Mouse (Mus musculus): ENCODE results near the gene Eva1c.

The Eva1c gene

DNA sequence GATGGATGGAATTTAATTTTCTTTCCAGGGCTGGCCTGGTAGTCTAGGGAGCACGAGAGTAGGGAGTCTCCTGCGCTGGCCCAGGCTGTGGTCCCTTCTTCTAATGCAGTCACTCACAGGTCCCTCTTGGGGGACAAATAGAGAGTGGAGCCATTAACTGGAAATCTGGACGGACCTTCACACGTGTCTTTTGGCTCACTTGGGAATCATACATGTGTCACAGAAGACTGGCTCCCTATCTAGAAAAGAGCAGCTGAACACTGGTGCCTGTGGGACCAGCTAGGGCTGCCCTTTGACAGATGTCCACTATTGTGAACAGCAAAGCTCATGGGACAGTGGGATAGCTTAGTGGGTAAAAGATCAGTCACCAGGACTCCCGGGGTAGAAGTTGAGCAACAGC lies 478 bp upstream of the Eva1c start:
- no peak for DNase-seq (ENCODE audit: low read depth, low spot score)

DNA sequence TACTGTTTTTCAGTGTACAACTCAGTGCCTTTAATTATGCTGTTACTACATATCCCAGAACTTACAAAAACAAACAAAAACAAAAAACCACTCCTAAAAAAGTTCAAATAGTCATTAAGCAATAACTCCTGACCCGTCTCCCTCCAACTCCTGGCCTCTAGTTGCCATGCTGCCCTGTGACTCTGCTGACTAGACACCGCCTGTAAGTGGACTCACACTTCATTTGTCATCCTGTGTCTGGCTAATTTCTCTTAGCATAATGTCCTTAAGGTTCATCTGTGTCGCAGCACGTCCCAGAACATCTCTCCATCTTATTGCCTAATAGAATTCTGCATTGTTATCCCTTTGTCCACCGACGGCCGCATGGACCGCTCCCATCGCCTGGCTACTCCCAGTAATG lies 979 bp downstream of the Eva1c start:
- DNase-seq (ENCODE audit: low read depth, low spot score), result no peak

DNA sequence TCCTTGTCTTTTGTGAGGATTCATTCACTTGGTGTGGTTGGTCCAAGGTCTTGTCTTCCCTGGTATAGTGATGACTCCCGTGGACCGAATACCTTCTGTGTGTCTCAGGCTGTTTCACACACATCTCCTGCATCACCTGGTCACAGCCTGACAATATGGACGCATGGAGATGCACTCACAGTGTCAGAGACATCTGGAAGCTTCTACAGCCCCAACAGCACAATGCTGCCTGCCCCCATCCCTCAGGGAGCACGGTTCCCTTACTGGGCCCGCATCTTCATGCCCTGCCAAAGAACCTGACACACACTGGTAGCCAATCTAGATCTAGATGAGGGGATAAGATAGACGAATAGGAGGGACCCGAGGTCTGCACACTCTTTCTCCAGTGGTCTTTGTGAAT lies 2.6 kb downstream of the Eva1c start:
- no peak for DNase-seq (ENCODE audit: low read depth, low spot score)

DNA sequence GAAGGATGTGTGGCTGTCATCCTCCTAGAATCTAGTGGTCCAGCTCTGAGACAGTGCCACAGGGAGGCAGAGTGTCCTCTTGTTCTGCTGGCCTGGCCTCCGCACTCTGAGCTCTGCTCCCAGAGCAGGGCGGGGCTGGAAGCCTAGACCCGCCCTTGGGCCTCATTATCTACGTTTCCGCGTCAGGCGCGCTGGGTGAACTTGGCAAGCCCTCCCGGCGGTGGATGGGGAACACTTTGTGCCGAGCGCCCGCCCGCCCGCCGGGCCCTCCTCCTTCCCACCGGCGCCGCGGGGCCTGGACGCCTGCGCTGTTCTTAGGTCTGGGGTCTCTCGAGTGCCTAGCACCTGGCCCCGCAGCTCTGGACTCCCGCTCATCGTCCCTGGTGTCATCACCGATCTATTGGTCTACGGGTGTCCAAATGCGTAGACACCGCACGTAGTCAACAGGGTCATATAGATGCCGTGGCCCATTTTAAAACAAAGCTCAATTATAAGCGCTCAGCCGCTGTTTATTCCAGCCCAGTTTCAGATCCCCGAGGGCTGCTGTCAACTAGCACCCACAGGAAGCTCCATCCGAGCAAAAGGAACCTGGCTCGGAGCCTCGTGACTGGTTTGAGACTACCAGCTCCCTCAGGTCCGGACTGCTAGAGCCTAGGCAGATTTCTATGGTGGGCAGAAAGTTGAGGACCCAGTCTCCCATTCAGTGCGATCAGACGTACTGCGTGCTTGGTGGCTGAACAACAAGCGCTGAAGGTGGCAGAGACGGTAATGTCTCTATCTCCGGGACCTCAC lies 3.6 kb downstream of the Eva1c start:
- peak; percentile 75 for DNase-seq (ENCODE audit: low read depth, low spot score)

DNA sequence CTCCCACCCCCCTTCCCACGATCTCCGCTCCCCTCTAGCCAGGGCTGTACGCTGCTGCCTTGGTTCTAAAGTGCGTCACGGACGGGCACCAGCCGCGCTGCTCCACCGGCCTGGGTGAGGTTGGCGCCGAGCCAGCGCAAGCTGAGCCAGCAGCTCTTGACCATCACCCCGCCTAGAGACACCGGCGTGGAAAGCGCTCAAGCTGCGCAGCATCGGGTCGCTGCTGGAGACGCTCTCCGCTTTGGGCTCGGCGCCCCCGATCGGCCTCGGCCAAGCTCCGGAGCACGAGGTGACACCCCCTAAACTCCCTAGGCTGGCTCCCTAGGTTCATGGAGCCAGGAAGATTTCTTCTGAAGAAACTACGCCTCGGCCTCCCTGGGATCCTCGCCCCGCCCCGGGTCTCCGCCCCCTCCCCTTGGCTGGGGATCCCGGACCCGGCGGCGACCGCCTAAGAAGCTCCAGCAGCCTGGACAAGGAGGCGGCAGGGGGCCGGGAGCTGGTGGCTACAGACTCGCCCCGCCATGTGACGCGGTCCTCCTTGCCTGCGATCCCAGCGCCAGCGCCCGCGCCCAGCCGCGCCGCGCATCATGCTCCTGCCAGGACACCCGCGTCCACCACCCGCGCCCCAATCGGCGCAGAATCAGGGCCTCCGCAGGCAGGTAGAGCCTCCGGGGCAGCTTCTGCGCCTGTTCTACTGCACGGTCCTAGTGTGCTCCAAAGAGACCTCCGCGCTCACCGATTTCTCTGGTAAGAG lies 4.3 kb downstream of the Eva1c start:
- DNase-seq (ENCODE audit: low read depth, low spot score), result peak; percentile 48

DNA sequence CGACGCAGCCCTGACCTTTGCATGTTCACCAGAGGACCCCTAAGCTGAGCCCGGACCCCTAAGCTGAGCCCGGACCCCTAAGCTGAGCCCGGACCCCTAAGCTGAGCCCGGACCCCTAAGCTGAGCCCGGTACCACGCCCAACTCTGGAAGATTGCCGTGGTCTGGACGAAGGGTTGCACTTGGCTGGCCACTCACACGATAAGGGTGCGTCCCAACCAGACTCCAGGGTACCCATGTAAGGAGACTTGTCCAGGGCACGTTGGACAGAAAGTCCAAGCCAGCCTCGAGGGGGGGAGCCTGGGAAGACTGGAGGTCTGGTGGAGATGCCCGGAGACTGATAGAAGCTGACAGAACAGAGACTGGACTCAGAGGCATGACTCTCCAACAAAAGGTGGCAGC lies 5.2 kb downstream of the Eva1c start:
- no peak for DNase-seq (ENCODE audit: low read depth, low spot score)

DNA sequence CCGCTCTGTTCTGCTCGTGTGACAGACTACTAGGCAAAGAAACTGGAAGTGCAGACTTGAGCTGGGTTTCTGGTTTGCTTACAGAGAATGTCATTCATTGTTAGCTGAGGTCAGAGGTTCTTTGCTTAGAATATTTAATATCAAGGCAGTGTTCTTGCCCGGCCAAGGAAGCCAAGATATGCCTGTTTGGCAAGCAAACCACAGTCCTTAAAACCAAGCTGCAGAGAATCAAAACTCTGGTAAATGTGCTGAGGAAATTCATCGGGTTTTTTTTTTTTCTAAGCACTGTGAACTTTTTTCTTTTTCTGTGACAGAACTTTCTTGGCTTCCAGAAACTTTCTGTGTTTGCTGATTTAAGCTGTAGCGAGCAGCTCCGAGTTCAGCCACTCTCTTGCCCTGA lies 6.0 kb downstream of the Eva1c start:
- no peak for DNase-seq (ENCODE audit: low read depth, low spot score)

DNA sequence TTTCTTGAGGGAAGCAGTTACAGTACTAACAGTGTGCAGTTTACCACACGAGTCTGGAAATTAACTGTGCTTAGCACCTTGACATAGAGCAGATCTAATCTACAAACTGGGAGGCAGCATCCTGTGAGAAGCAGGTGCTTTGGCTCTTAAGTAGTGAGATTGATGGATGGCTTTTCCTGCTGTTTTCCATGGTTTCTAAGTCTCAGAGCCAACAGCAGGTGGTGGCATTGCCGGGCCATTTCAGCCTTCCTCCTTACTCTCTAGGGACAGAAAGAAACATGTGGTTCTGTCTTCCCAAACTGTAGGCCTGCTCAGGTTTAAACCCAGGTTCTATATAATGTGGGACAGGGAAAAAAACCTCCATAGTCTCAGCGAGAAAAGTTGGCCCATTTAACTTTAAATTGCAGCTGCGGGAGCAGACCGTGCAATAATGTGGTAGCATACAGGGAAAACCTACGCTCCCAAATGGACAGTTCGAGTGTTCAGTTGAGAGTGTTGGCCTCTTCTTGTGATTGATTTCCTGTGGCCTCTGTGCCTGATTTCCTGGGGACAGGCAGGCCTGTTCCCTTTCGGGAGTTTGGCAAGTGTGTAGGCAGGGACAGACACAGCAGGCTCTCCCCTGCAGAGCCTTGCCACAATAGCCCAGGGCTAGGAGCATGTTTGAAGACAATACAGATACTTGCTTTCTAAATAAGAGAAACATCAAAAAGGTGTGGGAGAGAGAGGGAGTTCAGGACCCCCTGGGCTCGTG lies 6.7 kb downstream of the Eva1c start:
- DNase-seq (ENCODE audit: low read depth, low spot score), result no peak

DNA sequence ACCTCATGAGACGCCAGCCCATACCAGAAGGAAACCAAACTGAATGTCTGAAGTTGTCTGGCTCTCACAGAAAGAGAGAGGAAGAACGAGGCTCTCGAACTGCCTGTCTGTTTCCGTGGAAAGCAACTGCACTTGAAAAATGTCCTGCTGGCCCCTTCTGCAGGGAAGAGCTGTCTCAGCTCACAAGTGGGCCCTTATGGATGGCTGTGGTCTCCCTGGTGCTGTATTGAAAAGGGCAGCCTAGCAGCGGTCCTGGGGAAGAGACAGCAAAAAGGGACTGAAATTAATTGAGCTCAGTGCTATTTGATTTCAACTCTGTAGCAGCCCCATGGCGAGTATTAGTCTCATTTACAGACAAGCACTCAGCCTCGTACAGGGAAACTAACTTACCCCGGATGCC lies 10.9 kb downstream of the Eva1c start:
- DNase-seq (ENCODE audit: low read depth, low spot score), result no peak

DNA sequence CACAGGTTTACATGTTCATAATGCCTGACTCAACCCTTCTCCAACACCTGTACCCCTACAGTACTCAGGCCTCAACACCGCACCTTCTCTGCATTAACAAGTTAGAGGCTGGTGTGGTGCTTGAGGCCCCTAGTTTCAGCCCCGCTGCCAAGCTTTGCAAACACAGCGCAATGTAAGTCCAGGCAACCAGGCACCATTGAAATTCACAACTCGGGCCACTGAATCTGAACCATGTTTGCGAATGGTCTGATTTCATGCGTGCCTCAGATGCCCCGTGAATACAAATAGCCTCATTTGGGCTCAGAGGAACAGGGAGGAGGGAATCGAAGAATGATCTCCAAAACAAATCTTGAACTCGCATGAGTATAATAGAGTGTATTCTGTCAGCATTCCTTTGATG lies 15.6 kb downstream of the Eva1c start:
- no peak for DNase-seq (ENCODE audit: low read depth, low spot score)

DNA sequence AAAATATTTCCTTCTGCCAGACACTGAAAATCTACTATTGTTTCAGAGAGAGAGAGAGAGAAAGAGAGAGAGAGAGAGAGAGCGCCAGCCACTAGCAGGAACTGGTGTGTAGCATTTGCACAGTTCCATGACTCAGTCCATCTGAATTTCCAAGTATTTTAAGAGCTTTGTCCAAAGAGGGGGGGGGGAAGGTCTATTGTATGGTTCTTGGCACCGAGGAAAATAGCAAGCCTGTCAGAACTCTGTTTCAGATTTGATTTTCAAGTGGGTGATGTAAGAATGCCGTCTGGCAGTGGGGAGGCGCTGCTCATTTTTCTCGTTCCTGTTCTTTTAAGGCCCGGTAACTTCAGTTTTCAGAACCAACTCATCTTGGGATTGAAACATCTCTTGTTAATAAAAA lies 18.5 kb downstream of the Eva1c start:
- DNase-seq (ENCODE audit: low read depth, low spot score), result no peak

DNA sequence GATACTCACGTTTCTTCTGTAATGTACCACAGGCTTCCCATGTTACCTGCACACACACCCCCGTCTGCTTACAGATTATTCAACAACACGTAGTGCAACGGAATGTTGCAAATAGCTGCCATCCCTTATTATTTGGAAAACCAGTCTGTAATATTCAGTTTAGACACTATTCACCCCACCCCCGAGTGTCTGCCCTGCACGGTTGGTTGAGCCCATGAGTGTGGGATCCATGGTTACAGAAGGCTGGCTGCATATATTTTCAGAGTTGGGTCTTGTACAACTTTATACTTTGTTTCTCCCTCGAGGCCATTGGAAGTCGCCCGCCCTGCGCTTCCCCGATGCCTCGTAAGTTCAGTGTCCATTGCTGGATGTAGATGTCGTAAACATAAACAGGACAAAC lies 19.1 kb downstream of the Eva1c start:
- DNase-seq (ENCODE audit: low read depth, low spot score), result no peak

DNA sequence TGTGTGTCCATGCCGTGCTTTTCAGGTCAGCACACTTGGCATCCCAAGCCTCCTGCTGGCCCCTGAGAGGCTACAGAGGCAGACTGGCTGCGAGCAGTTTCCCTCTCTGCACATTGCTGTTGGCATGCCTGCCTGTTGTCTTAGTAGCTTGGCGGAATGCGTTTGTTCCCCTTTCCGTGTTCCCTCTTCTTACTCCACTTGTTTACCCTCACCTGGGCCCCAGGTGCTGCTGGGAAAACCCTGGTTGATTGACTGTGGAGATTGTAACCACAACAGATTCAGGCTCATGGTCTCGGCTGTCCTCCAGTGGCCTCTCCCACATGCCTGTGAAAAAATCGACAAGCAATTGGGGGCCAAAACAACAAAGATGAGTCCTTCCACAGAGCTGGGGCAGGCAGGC lies 22.2 kb downstream of the Eva1c start:
- DNase-seq (ENCODE audit: low read depth, low spot score), result no peak

DNA sequence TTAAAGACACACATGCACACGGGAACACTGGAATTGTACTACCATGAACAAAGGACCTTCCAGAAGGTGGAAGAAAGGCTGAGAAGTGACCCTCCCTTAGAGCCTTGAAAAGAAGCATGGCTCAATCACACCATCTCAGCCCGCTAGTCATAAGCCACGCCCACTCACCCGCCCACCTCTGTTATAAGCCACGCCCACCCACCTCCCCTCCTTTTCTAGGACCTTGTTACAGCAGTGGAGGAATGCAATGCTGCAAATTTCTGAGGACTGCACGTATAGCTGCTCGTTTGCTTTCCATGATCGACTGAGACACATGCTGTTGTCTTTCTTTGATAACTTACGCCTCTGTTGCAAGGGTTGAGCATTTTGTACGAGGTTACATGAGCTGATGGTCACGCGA lies 22.7 kb downstream of the Eva1c start:
- no peak for DNase-seq (ENCODE audit: low read depth, low spot score)

DNA sequence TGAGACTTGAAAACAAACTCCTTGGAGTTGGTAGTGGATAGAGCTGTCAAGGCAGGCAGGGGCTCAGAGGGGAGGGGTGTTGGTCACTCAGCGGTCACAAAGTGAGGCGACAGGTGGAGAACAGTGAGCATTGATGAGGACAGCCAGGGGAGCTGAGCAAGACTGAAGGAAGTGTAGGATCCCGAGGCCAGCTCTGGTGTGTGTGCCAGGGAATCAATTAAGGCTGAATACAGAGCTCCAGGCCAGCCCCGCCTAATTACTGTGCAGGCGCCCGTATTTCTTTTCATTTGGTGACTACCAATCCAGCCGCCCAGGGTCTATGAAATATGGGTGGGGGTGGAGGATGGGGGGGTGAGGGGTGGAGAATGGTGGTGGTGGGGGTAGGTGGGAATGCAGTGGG lies 24.4 kb downstream of the Eva1c start:
- no peak for DNase-seq (ENCODE audit: low read depth, low spot score)

DNA sequence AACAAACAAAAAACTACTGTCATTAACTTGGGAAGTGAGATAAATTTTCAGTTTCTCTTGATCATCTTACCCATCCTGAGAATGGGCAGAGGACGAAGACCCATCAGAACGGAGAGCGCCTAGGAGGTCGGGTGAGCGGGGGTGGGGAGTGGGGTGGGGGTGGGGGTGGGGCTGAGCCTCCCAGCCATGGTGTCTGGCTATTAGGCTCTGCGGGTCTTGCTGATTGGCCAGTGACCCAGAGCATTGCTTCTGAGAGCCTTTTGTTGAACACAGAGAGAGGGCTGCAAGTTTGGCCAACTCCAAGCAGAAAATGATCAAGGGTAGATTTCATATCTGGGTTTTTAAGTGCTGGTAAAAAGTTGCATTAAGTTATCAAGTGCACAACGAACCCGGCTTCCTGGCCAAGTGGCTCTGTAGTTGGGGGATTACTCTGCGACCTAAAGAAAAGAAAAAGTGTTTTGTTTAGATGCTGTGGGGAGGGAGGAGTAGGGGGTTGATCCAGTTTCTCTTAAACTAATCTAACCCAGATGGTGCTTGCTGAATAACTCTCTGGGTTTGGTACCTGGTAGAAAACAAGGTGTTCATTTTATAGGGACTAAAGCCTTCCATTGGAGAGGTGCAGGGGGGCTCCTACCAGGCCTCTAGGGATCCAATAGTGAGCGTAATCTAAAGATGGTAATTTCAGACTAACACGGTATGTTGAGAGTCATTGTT lies 25.3 kb downstream of the Eva1c start:
- no peak for DNase-seq (ENCODE audit: low read depth, low spot score)

DNA sequence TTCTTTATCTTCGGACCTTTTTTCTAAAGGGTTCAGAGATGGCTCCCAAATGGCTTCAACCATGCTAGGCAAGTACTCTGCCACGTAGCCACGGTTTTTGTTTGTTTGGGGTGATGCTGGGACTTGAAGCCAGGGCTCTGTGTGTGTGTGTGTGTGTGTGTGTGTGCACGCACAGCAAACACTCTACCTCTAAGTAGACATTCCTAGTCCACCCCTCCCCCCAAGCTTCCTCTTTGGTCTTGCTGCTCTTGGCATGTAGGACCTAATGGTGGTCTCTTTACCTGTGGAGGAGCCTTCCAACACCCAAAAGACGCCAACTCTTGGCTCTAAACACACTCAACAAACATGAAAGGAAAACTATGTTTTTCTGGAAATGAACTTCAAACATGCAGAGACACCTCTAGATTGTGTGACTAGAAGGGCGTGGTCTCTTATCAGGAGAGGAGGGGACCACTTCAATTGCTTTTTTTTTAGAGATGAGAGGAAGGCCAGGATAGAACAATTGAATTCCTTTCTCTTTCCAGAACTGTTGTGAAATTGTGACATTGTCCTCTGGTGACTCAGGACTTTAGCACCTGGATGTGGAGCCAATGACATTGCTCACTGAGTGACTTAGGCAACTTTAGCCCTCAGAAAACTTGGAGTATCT lies 30.2 kb downstream of the Eva1c start:
- DNase-seq (ENCODE audit: low read depth, low spot score), result no peak

DNA sequence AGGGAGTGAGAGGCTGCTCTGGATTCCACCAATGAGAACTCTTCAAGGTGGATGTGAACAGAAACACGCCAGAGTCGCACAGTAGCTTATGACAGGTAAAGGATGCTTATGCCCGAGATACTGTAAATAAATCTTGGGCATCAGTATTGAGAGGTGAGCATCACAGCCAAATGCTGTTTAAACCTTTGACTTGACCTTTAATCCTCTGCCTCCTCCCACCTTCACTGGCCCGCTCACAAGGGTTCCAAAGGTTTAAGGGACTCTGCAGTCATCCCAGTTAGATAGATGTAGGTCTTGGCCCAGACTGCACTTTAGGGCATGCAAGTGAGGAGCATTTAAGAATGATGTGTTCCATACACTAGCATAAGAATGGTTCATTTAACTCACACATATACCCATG lies 31.7 kb downstream of the Eva1c start:
- no peak for DNase-seq (ENCODE audit: low read depth, low spot score)

DNA sequence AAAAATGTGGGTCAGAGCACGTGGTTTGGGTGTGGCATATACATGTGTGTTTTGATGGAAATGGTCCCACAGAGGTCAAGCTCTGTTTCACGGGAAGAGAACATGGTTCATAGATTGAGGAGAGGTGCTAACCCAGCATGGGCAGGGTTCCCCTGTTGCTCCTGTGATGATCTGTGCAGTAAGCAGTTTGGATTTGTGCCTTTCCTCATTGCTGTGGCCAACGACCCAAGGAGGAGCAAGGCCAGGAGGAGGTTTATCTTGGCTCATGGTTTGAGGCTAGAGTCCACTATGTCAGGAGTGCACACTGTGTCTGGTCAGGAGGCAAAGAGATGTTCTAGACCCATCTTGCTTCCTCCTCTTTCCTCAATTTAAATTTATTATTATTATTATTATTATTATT lies 36.5 kb downstream of the Eva1c start:
- DNase-seq (ENCODE audit: low read depth, low spot score), result no peak

DNA sequence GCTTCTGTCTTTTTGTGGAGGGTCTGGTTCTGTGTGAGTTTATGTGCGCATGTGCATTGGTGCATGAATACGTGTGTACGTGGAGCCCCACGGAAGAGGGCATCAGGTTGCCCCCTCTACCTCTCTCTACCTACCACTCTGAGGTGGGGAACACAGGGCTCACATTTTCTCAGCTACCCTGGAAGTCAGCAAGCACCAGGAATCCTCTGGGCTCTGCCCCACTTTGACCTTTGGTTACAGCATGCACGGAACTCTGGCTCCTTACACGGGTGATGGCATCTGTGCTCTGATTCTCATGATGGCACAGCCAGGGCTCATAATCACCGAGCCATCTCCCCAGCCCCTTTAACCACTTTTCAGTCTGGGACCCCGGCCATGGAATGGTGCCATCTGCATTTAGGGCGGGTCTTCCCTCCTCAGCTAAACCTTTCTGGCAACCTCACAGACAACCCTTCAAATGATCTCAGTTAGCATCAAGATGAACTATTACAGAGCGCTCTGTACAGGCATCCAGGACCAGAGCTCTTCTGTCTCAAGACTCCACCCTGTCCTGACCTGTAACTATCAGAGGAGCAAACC lies 37.0 kb downstream of the Eva1c start:
- DNase-seq (ENCODE audit: low read depth, low spot score), result no peak

DNA sequence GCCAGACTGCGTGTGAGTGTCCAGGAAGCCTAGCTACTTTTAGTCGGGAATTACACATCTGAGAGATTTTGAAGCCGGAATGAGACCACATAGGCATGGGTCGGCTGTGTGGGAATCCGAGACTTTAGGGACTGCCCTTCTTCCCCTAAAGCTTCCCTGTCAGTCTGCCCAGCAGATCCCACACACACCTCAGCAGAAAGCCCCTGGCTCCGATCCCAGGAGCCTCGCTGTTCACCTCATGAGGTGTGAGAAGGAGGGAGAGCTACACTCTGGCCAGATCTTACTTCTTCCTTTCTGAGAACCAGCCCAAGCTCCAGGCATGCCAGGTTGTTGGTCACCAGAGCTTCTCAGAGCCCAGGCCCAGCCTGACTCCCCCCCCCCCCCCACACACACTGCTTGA lies 38.2 kb downstream of the Eva1c start:
- no peak for DNase-seq (ENCODE audit: low read depth, low spot score)
